Mouse (Mus musculus) hindbrain, embryonic 15.5 days (tissue): ENCODE data around the gene Anks1b. TPM values are rescaled to one million over a fixed set of nuclear protein-coding genes. Genes with fewer than 3 reads are reported as not detected.
A peak's percentile ranks its signal among the peaks of the same experiment; 100 is the strongest.

Source experiments
- ATAC-seq: fragments of 200-750 bp; cut with Nextera tagmentation; 2 replicates; pipeline ENCODE4 v1.8.0; 2017; ENCODE audit warnings: low read depth, moderate number of reproducible peaks, moderate TSS enrichment; ENCODE audit not compliant: low FRiP score
- H3K27ac ChIP-seq: fragments of 300-500 bp; sonication (generic); replicated peaks from 2 replicates; pipeline ENCODE4 v1.5.1; 2015; ENCODE audit warnings: mild to moderate bottlenecking, inconsistent platforms
- H3K27me3 ChIP-seq: fragments of 300-500 bp; sonication (generic); 2 replicates; pipeline ENCODE4 v1.6.1; 2015; ENCODE audit warnings: control low read depth, inconsistent platforms
- H3K36me3 ChIP-seq: fragments of 300-500 bp; sonication (generic); 2 replicates; pipeline ENCODE4 v1.6.1; 2015; ENCODE audit warnings: control low read depth, inconsistent platforms
- H3K4me1 ChIP-seq: fragments of 300-500 bp; sonication (generic); replicated peaks from 2 replicates; pipeline ENCODE4 v1.6.1; 2015; ENCODE audit warnings: control low read depth, inconsistent platforms
- H3K4me2 ChIP-seq: fragments of 300-500 bp; sonication (generic); 2 replicates; pipeline ENCODE4 v1.6.1; 2015; ENCODE audit warnings: moderate library complexity, mild to moderate bottlenecking, inconsistent platforms
- H3K4me3 ChIP-seq: fragments of 300-500 bp; sonication (generic); 2 replicates; pipeline ENCODE4 v1.5.1; 2015; ENCODE audit warnings: mild to moderate bottlenecking, inconsistent platforms
- H3K9ac ChIP-seq: fragments of 300-500 bp; sonication (generic); 2 replicates; pipeline ENCODE4 v1.6.1; 2015; ENCODE audit warnings: inconsistent platforms
- H3K9me3 ChIP-seq: fragments of 300-500 bp; sonication (generic); 2 replicates; pipeline ENCODE4 v1.6.1; 2016; ENCODE audit warnings: control low read depth, inconsistent platforms
- WGBS: fragments of 180-500 bp; shearing (Covaris S2); methylation state at CpG from one replicate; pipeline ENCODE4 v1.1.7; 2015; 5-methylcytosine and 5-hydroxymethylcytosine counted together
- polyA plus RNA-seq: library from polyadenylated mRNA; unstranded; fragments of >200 nt; fragmentation: Nextera tagmentation; extraction: Ambion mirVana; gene quantifications from 2 replicates; pipeline ENCODE4 v1.2.1, GENCODE M21; 2015

Anks1b gene
- polyA plus RNA-seq, 1 experiment from 2014 or later, result 85.2 TPM

- no peak overlapping the region for H3K4me2 ChIP-seq
- ATAC-seq, result 0 out of 2 replicates have a peak, but pooled peaks have one; percentile 38
- no peak overlapping the region for H3K9ac ChIP-seq
- 0 out of 2 replicates have a peak overlapping the region, but pooled peaks have one; percentile 10 for H3K27ac ChIP-seq
- peaks cover 6% of the 10 kb centered on the region; the same call in 1 of the 2 replicates for H3K4me1 ChIP-seq
- no peaks in the 10 kb centered on the region for H3K9me3 ChIP-seq
- WGBS, result 5% methylated on average over 1 of the region's 1 CpGs
- H3K4me3 ChIP-seq, result no peak overlapping the region
- H3K27me3 ChIP-seq, result no peaks in the 10 kb centered on the region
- H3K36me3 ChIP-seq, result no peaks in the 10 kb centered on the region
These were observed 658.5 kb downstream of the Anks1b start for GRCm38 (mm10) chr10:90531813-90532212.

GRCm38 (mm10) chr10:90535370-90535769, 662.1 kb downstream of the Anks1b start:
- Histone ChIP-seq H3K36me3 (no peaks in the 10 kb centered on the region), H3K4me1 (peaks cover 6% of the 10 kb centered on the region; the same call in 1 of the 2 replicates), H3K27ac (no peak overlapping the region), H3K4me3 (no peak overlapping the region), H3K9ac (no peak overlapping the region), H3K4me2 (no peak overlapping the region), H3K27me3 (no peaks in the 10 kb centered on the region), H3K9me3 (no peaks in the 10 kb centered on the region)
- WGBS, result 97% methylated on average over 2 of the region's 2 CpGs
- no peak for ATAC-seq

GRCm38 (mm10) chr10:90546635-90547034, 673.3 kb downstream of the Anks1b start:
- Histone ChIP-seq H3K27me3 (no peaks in the 10 kb centered on the region), H3K9ac (no peak overlapping the region), H3K4me2 (no peak overlapping the region), H3K4me3 (no peak overlapping the region), H3K36me3 (no peaks in the 10 kb centered on the region), H3K9me3 (0 out of 2 replicates have a peak, but pooled peaks cover 8% of the 10 kb centered on the region), H3K4me1 (no peaks in the 10 kb centered on the region), H3K27ac (no peak overlapping the region)
- no peak for ATAC-seq
- 42% methylated on average over 3 of the region's 3 CpGs for WGBS

GRCm38 (mm10) chr10:90562906-90563305, 689.6 kb downstream of the Anks1b start:
- Histone ChIP-seq H3K9ac (no peak overlapping the region), H3K9me3 (no peaks in the 10 kb centered on the region), H3K36me3 (no peaks in the 10 kb centered on the region), H3K4me3 (no peak overlapping the region), H3K27ac (no peak overlapping the region), H3K4me2 (no peak overlapping the region), H3K4me1 (no peaks in the 10 kb centered on the region), H3K27me3 (no peaks in the 10 kb centered on the region)
- no peak for ATAC-seq
- 85% methylated on average over 7 of the region's 7 CpGs for WGBS

- WGBS, result 10% methylated on average over 29 of the region's 29 CpGs
- Histone ChIP-seq H3K27ac (peak overlapping the region; percentile 83), H3K9ac (peak overlapping the region; percentile 39), H3K4me1 (peaks cover 5% of the 10 kb centered on the region; the same call in 1 of the 2 replicates), H3K27me3 (no peaks in the 10 kb centered on the region), H3K36me3 (no peaks in the 10 kb centered on the region), H3K9me3 (no peaks in the 10 kb centered on the region), H3K4me3 (peak overlapping the region; percentile 43), H3K4me2 (peak overlapping the region; percentile 60)
- peak; percentile 97 for ATAC-seq
These were observed 703.1 kb downstream of the Anks1b start for GRCm38 (mm10) chr10:90576191-90577098.

- peak overlapping the region; percentile 60 for H3K4me2 ChIP-seq
- peak overlapping the region; percentile 39 for H3K9ac ChIP-seq
- peak overlapping the region; percentile 43 for H3K4me3 ChIP-seq
- H3K36me3 ChIP-seq, result no peaks in the 10 kb centered on the region
- peaks cover 5% of the 10 kb centered on the region; the same call in 1 of the 2 replicates for H3K4me1 ChIP-seq
- peak overlapping the region; percentile 83 for H3K27ac ChIP-seq
- peak; percentile 42 for ATAC-seq
- H3K9me3 ChIP-seq, result no peaks in the 10 kb centered on the region
- H3K27me3 ChIP-seq, result no peaks in the 10 kb centered on the region
- WGBS, result 36% methylated on average over 6 of the region's 6 CpGs
These were observed 703.8 kb downstream of the Anks1b start for GRCm38 (mm10) chr10:90577099-90577461.

GRCm38 (mm10) chr10:90577777-90578176, 704.5 kb downstream of the Anks1b start:
- Histone ChIP-seq H3K4me1 (peaks cover 5% of the 10 kb centered on the region; the same call in 1 of the 2 replicates), H3K4me2 (peak overlapping the region; percentile 60)

GRCm38 (mm10) chr10:90579970-90580369, 706.7 kb downstream of the Anks1b start:
- no peak for ATAC-seq
- no peaks in the 10 kb centered on the region for H3K27me3 ChIP-seq
- H3K9ac ChIP-seq, result no peak overlapping the region
- peaks cover 5% of the 10 kb centered on the region; the same call in 1 of the 2 replicates for H3K4me1 ChIP-seq
- WGBS, result 88% methylated on average over 5 of the region's 5 CpGs
- H3K4me2 ChIP-seq, result no peak overlapping the region
- no peak overlapping the region for H3K4me3 ChIP-seq
- no peak overlapping the region for H3K27ac ChIP-seq
- no peaks in the 10 kb centered on the region for H3K36me3 ChIP-seq
- H3K9me3 ChIP-seq, result no peaks in the 10 kb centered on the region

More at GRCm38 (mm10) chr10:90577777-90578176, 704.5 kb downstream of the Anks1b start:
- Histone ChIP-seq H3K9ac (peak overlapping the region; percentile 39), H3K4me3 (peak overlapping the region; percentile 43), H3K27me3 (no peaks in the 10 kb centered on the region), H3K27ac (peak overlapping the region; percentile 83), H3K36me3 (no peaks in the 10 kb centered on the region), H3K9me3 (no peaks in the 10 kb centered on the region)
- WGBS, result 66% methylated on average over 9 of the region's 9 CpGs
- no peak for ATAC-seq

- WGBS, result 70% methylated on average over 4 of the region's 4 CpGs
- H3K4me1 ChIP-seq, result no peaks in the 10 kb centered on the region
- H3K4me2 ChIP-seq, result no peak overlapping the region
These were observed 710.7 kb downstream of the Anks1b start for GRCm38 (mm10) chr10:90584052-90584451.

GRCm38 (mm10) chr10:90596142-90596541, 722.8 kb downstream of the Anks1b start:
- WGBS, result 13% methylated on average over 3 of the region's 3 CpGs
- Histone ChIP-seq H3K4me2 (0 out of 2 replicates have a peak overlapping the region, but pooled peaks have one; percentile 26), H3K4me3 (no peak overlapping the region), H3K9ac (no peak overlapping the region), H3K4me1 (peaks cover 9% of the 10 kb centered on the region), H3K27me3 (no peaks in the 10 kb centered on the region), H3K9me3 (no peaks in the 10 kb centered on the region), H3K27ac (0 out of 2 replicates have a peak overlapping the region, but pooled peaks have one; percentile 51), H3K36me3 (no peaks in the 10 kb centered on the region)
- ATAC-seq, result peak; percentile 89

More at GRCm38 (mm10) chr10:90584052-90584451, 710.7 kb downstream of the Anks1b start:
- Histone ChIP-seq H3K27ac (no peak overlapping the region), H3K4me3 (no peak overlapping the region), H3K9me3 (no peaks in the 10 kb centered on the region), H3K27me3 (no peaks in the 10 kb centered on the region), H3K9ac (no peak overlapping the region), H3K36me3 (no peaks in the 10 kb centered on the region)
- ATAC-seq, result no peak

- Histone ChIP-seq H3K27ac (no peak overlapping the region), H3K9ac (no peak overlapping the region), H3K4me1 (peaks cover 9% of the 10 kb centered on the region), H3K4me3 (no peak overlapping the region), H3K9me3 (no peaks in the 10 kb centered on the region), H3K27me3 (no peaks in the 10 kb centered on the region), H3K36me3 (no peaks in the 10 kb centered on the region), H3K4me2 (0 out of 2 replicates have a peak overlapping the region, but pooled peaks have one; percentile 26)
- 16% methylated on average over 3 of the region's 3 CpGs for WGBS
- ATAC-seq, result peak; percentile 67; the same call in 1 of the 2 replicates
These were observed 723.3 kb downstream of the Anks1b start for GRCm38 (mm10) chr10:90596576-90596975.

GRCm38 (mm10) chr10:90599149-90599548, 725.8 kb downstream of the Anks1b start:
- Histone ChIP-seq H3K4me3 (no peak overlapping the region), H3K9me3 (no peaks in the 10 kb centered on the region), H3K36me3 (no peaks in the 10 kb centered on the region), H3K9ac (no peak overlapping the region), H3K27ac (no peak overlapping the region), H3K4me2 (no peak overlapping the region), H3K4me1 (peaks cover 9% of the 10 kb centered on the region), H3K27me3 (no peaks in the 10 kb centered on the region)
- no peak for ATAC-seq
